Mouse (Mus musculus) kidney, postnatal 25 days (tissue): ENCODE data around the gene Crk.
"Not testable (repeated sequence)": the region's sequence is repeated elsewhere in the genome, so short reads cannot be mapped to it uniquely, and the experiment has no call there.

Source experiments
- DNase-seq, 2 experiments: peaks; one replicate each; pipeline ENCODE4 v3.0.0; 2021; ENCODE audit warnings: mixed read lengths in 2 of 2

Crk gene

GRCm38 (mm10) chr11:75684956-75685355 is 5.9 kb downstream of the Crk start:
- no peak for DNase-seq

- peak in 1 of 2 experiments; percentile 12 for DNase-seq
Measured at GRCm38 (mm10) chr11:75687343-75687993, 8.4 kb downstream of the Crk start.

GRCm38 (mm10) chr11:75688132-75688531 is 9.1 kb downstream of the Crk start:
- DNase-seq: no peak

GRCm38 (mm10) chr11:75689977-75690376 is 10.9 kb downstream of the Crk start:
- DNase-seq: no peak

- no peak for DNase-seq
Measured at GRCm38 (mm10) chr11:75691047-75691446, 12.0 kb downstream of the Crk start.

- no peak for DNase-seq
Measured at GRCm38 (mm10) chr11:75693570-75693969, 14.5 kb downstream of the Crk start.

- not testable (repeated sequence) for DNase-seq
Measured at GRCm38 (mm10) chr11:75697464-75697863, 18.4 kb downstream of the Crk start.

GRCm38 (mm10) chr11:75700557-75700956 is 21.5 kb downstream of the Crk start:
- DNase-seq: no peak

- no peak for DNase-seq
Measured at GRCm38 (mm10) chr11:75702761-75703160, 23.7 kb downstream of the Crk start.

GRCm38 (mm10) chr11:75703748-75704147 is 24.7 kb downstream of the Crk start:
- DNase-seq: no peak

GRCm38 (mm10) chr11:75713949-75714348 is 34.9 kb downstream of the Crk start:
- peak in 1 of 2 experiments; percentile 56 for DNase-seq

GRCm38 (mm10) chr11:75715556-75715955 is 36.5 kb downstream of the Crk start:
- DNase-seq: no peak

GRCm38 (mm10) chr11:75716661-75717325 is 37.7 kb downstream of the Crk start:
- DNase-seq: no peak

GRCm38 (mm10) chr11:75722339-75722738 is 43.3 kb downstream of the Crk start:
- no peak for DNase-seq

- no peak for DNase-seq
Measured at GRCm38 (mm10) chr11:75727168-75727567, 48.1 kb downstream of the Crk start.

- DNase-seq: not testable (repeated sequence)
Measured at GRCm38 (mm10) chr11:75727659-75728058, 48.6 kb downstream of the Crk start.

GRCm38 (mm10) chr11:75732434-75733226 is 53.6 kb downstream of the Crk start, which contains the start of gene Ywhae:
TSS of gene Ywhae (plus strand) at chr11:75732869.
- peak; percentile 93 to 96 for DNase-seq

- DNase-seq: peak; percentile 69 to 84
Measured at GRCm38 (mm10) chr11:75733227-75733940, 54.3 kb downstream of the Crk start.

GRCm38 (mm10) chr11:75735462-75736252 is 56.6 kb downstream of the Crk start:
- no peak for DNase-seq

- DNase-seq: no peak
Measured at GRCm38 (mm10) chr11:75736978-75737377, 57.9 kb downstream of the Crk start.

GRCm38 (mm10) chr11:75737806-75738476 is 58.9 kb downstream of the Crk start:
- DNase-seq: peak in 1 of 2 experiments; percentile 53

GRCm38 (mm10) chr11:75738477-75738821 is 59.4 kb downstream of the Crk start:
- no peak for DNase-seq
